Comparison of ENCODE assay signal across 8 mouse cellular contexts in the genomic region with DNA sequence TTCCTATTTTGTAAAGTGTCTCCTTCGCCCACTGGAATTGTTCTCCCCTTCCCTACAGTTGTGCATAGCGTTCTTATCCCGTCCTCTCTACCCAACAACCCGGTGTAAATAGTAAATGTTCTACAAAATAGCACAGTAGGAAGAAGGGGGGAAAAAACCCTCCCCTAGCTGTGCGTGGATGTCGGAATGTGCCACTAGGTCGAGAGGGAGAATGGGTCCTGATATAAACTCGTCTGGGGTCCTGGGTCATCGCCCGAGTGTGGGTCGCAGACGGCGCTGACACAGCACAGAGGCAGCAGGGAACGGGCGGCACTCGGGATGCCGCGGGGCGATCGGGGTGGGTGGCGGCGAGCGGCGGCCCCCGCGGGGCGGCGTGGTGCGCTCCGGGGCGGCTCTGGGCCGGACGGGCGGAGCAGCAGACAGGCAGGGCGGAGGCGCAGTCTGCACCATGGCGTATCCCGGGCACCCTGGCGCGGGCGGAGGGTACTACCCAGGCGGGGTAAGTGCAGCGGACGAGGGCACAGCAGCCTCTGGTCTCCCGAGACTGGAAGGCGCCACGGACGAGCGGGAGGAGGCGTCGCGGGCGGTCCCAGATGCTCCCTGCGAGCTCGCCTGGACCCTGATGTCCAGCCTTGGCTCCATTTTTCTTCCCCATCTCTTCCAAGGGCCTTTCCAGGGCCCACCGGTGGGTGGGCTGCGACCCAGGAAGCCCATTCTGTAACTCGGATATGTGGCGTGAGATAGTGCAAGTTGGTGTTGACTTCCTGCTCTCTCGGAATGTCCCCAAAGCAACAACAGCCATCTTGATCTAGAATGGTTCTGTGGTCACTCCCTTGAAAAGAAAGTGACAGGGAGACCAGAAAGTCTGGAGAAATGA. TPM values are rescaled to one million over a fixed set of nuclear protein-coding genes. Genes with fewer than 3 reads are reported as not detected.
DNase-seq lines count a peak whose midpoint lies in the region; ATAC-seq and TF ChIP-seq lines count a peak whose summit lies in the region.

No protein-coding gene starts in this region.

- TF ChIP-seq POLR2A in bone marrow macrophage, adult 2 months (IDR thresholded peaks at IDR 0.05; ENCODE audit: borderline replicate concordance, low read depth, low read length), result no peak
- TF ChIP-seq POLR2A in myocyte (IDR thresholded peaks at IDR 0.05; ENCODE audit: insufficient read length, low read depth), result peak; percentile 97

- WGBS in embryonic facial prominence, embryonic 15.5 days, result under 1% methylated on average over 60 of the region's 60 CpGs
- under 1% methylated on average over 60 of the region's 60 CpGs for WGBS in heart, embryonic 10.5 days
- WGBS in kidney, embryonic 14.5 days, result under 1% methylated on average over 58 of the region's 60 CpGs
- WGBS in liver, embryonic 11.5 days, result under 1% methylated on average over 47 of the region's 60 CpGs

- peak overlapping the region; percentile 87 for H3ac ChIP-seq in myocyte (ENCODE audit: control insufficient read depth, insufficient read length)

- no peaks in the 10 kb centered on the region for H3K27me3 ChIP-seq in embryonic facial prominence, embryonic 15.5 days
- H3K27me3 ChIP-seq in heart, embryonic 10.5 days (ENCODE audit: insufficient read depth, poor library complexity, severe bottlenecking), result no peaks in the 10 kb centered on the region
- no peaks in the 10 kb centered on the region for H3K27me3 ChIP-seq in kidney, embryonic 14.5 days (ENCODE audit: control insufficient read depth, insufficient read depth, low read length)
- H3K27me3 ChIP-seq in liver, embryonic 11.5 days (replicated peaks; ENCODE audit: control insufficient read depth, insufficient read depth, low read length), result no peaks in the 10 kb centered on the region
- no peaks in the 10 kb centered on the region for H3K27me3 ChIP-seq in myocyte (ENCODE audit: control insufficient read depth, insufficient read depth, insufficient read length)
- no peaks in the 10 kb centered on the region for H3K27me3 ChIP-seq in splenic B cell, adult 2 months (ENCODE audit: control insufficient read depth, insufficient read depth, low read length, poor library complexity, severe bottlenecking)

- H3K4me3 ChIP-seq in bone marrow macrophage, adult 2 months (ENCODE audit: insufficient read depth, low read length), result peak overlapping the region; percentile 87
- peak overlapping the region; percentile 80 for H3K4me3 ChIP-seq in embryonic facial prominence, embryonic 15.5 days (replicated peaks)
- H3K4me3 ChIP-seq in heart, embryonic 10.5 days, result peak overlapping the region; percentile 90
- peak overlapping the region; percentile 82 for H3K4me3 ChIP-seq in kidney, embryonic 14.5 days (ENCODE audit: low read length)
- H3K4me3 ChIP-seq in liver, embryonic 11.5 days (ENCODE audit: low read depth, low read length), result peak overlapping the region; percentile 90
- H3K4me3 ChIP-seq in myocyte, result peak overlapping the region; percentile 55

- DNase-seq in B cell, adult 2 months, result peak; percentile 88 to 90
- peak; percentile 91 for DNase-seq in heart, embryonic 10.5 days (ENCODE audit: low spot score)
- peak; percentile 84 for DNase-seq in liver, embryonic 11.5 days (ENCODE audit: low spot score)
- peak; percentile 82 for DNase-seq in splenic B cell, adult 2 months (ENCODE audit: low read depth, low spot score)

- peaks cover 21% of the 10 kb centered on the region for H3K36me3 ChIP-seq in embryonic facial prominence, embryonic 15.5 days
- H3K36me3 ChIP-seq in heart, embryonic 10.5 days, result peaks cover 22% of the 10 kb centered on the region
- H3K36me3 ChIP-seq in kidney, embryonic 14.5 days (ENCODE audit: control insufficient read depth, insufficient read depth, low read length), result peaks cover 26% of the 10 kb centered on the region; the same call in 1 of the 2 replicates
- peaks cover 10% of the 10 kb centered on the region for H3K36me3 ChIP-seq in liver, embryonic 11.5 days (ENCODE audit: control insufficient read depth, insufficient read depth, low read length)
- no peaks in the 10 kb centered on the region for H3K36me3 ChIP-seq in myocyte (ENCODE audit: control insufficient read depth, insufficient read depth)
- peaks cover 10% of the 10 kb centered on the region for H3K36me3 ChIP-seq in splenic B cell, adult 2 months (ENCODE audit: control insufficient read depth, insufficient read depth, low read length, poor library complexity, severe bottlenecking)

- peaks cover 11% of the 10 kb centered on the region for H3K4me1 ChIP-seq in bone marrow macrophage, adult 2 months (ENCODE audit: control insufficient read depth, insufficient read depth, low read length)
- H3K4me1 ChIP-seq in embryonic facial prominence, embryonic 15.5 days, result peaks cover 15% of the 10 kb centered on the region
- H3K4me1 ChIP-seq in heart, embryonic 10.5 days, result peaks cover 23% of the 10 kb centered on the region
- no peaks in the 10 kb centered on the region for H3K4me1 ChIP-seq in kidney, embryonic 14.5 days (ENCODE audit: control insufficient read depth, insufficient read depth, low read length)
- H3K4me1 ChIP-seq in liver, embryonic 11.5 days (replicated peaks; ENCODE audit: control insufficient read depth, insufficient read depth, low read length), result peaks cover 5% of the 10 kb centered on the region; the same call in 1 of the 2 replicates

- H3K27ac ChIP-seq in bone marrow macrophage, adult 2 months (ENCODE audit: insufficient read depth, low read depth, low read length), result peak overlapping the region; percentile 97
- peak overlapping the region; percentile 94 for H3K27ac ChIP-seq in embryonic facial prominence, embryonic 15.5 days (replicated peaks)
- H3K27ac ChIP-seq in heart, embryonic 10.5 days, result peak overlapping the region; percentile 99
- peak overlapping the region; percentile 93 for H3K27ac ChIP-seq in kidney, embryonic 14.5 days (ENCODE audit: low read depth, low read length)
- peak overlapping the region; percentile 85 for H3K27ac ChIP-seq in liver, embryonic 11.5 days (ENCODE audit: low read depth, low read length)

- TF ChIP-seq CTCF in bone marrow macrophage, adult 2 months (IDR thresholded peaks at IDR 0.05; ENCODE audit: low read depth, low read length), result no peak

- H3K79me2 ChIP-seq in myocyte (ENCODE audit: control insufficient read depth, insufficient read depth), result peaks cover 6% of the 10 kb centered on the region

- peak; percentile 97 for ATAC-seq in embryonic facial prominence, embryonic 15.5 days (ENCODE audit: insufficient number of reproducible peaks, low FRiP score, low TSS enrichment, low read depth)
- peak; percentile 99 for ATAC-seq in kidney, embryonic 14.5 days (ENCODE audit: low FRiP score, low TSS enrichment)
- ATAC-seq in liver, embryonic 11.5 days (replicated peaks; ENCODE audit: low FRiP score), result peak; percentile 97

- no peaks in the 10 kb centered on the region for H3K9me3 ChIP-seq in embryonic facial prominence, embryonic 15.5 days (replicated peaks)
- H3K9me3 ChIP-seq in heart, embryonic 10.5 days, result no peaks in the 10 kb centered on the region
- no peaks in the 10 kb centered on the region for H3K9me3 ChIP-seq in kidney, embryonic 14.5 days (ENCODE audit: control insufficient read depth, low read length)
- no peaks in the 10 kb centered on the region for H3K9me3 ChIP-seq in liver, embryonic 11.5 days (ENCODE audit: control insufficient read depth, low read length)

- H3K4me2 ChIP-seq in embryonic facial prominence, embryonic 15.5 days (replicated peaks), result peak overlapping the region; percentile 60
- peak overlapping the region; percentile 47 for H3K4me2 ChIP-seq in kidney, embryonic 14.5 days (replicated peaks; ENCODE audit: low read depth, low read length)
- peak overlapping the region; percentile 78 for H3K4me2 ChIP-seq in liver, embryonic 11.5 days
- peak overlapping the region; percentile 83 for H3K4me2 ChIP-seq in myocyte (ENCODE audit: low read depth)

- peak overlapping the region; percentile 70 for H3K9ac ChIP-seq in embryonic facial prominence, embryonic 15.5 days
- peak overlapping the region; percentile 81 for H3K9ac ChIP-seq in kidney, embryonic 14.5 days (ENCODE audit: low read depth, low read length)
- H3K9ac ChIP-seq in liver, embryonic 11.5 days (ENCODE audit: low read depth, low read length), result peak overlapping the region; percentile 91

TF ChIP-seq in myocyte, 11 proteins besides CTCF, POLR2A, EP300 and RAD21:
- TF ChIP-seq SRF (IDR thresholded peaks at IDR 0.05; ENCODE audit: control insufficient read depth, insufficient read length, low read depth) (no peak), POLR2AphosphoS2 (IDR thresholded peaks at IDR 0.05; ENCODE audit: insufficient read length, low read depth) (peak; percentile 91), E2F4 (IDR thresholded peaks at IDR 0.05; ENCODE audit: insufficient read depth) (no peak), TCF12 (IDR thresholded peaks at IDR 0.05; ENCODE audit: insufficient read depth, poor library complexity, severe bottlenecking) (no peak), USF1 (IDR thresholded peaks at IDR 0.05; ENCODE audit: low read depth) (no peak), MYOG (IDR thresholded peaks at IDR 0.05; ENCODE audit: control insufficient read depth in 1 of 3, insufficient read depth in 1 of 3, insufficient read length in 2 of 3, low read depth in 2 of 3) (peak in 1 of 3 experiments; percentile 37), CEBPB (IDR thresholded peaks at IDR 0.05; ENCODE audit: insufficient read depth, poor library complexity, severe bottlenecking) (no peak), TCF3 (IDR thresholded peaks at IDR 0.05; ENCODE audit: insufficient read length, low read depth) (no peak), MYOD1 (IDR thresholded peaks at IDR 0.05; ENCODE audit: control insufficient read depth in 1 of 3, insufficient read length in 2 of 3, low read depth in 2 of 3) (peak in 1 of 3 experiments; percentile 17), REST (IDR thresholded peaks at IDR 0.05; ENCODE audit: insufficient read depth, insufficient read length) (peak; percentile 28), MAX (IDR thresholded peaks at IDR 0.05; ENCODE audit: low read depth) (no peak)

RNA-seq across cellular contexts. Expression of gene Sri, which starts 10.5 kb away (rescaled TPM):
- polyA plus RNA-seq in bone marrow macrophage, adult 2 months (2012; ENCODE audit: insufficient read depth, insufficient read length, missing spikeins), result 156 and 190 TPM in 2 replicates
- 256 and 291 TPM in 2 replicates for polyA plus RNA-seq in embryonic facial prominence, embryonic 15.5 days (2015; fragmentation: Nextera tagmentation; extraction: Ambion mirVana)
- 284 and 296 TPM in 2 replicates for polyA plus RNA-seq in heart, embryonic 10.5 days (2016; fragmentation: Nextera tagmentation; extraction: Ambion mirVana)
- 275 and 301 TPM in 2 replicates for polyA plus RNA-seq in kidney, embryonic 14.5 days (2014; fragmentation: Nextera tagmentation; extraction: Ambion mirVana)
- polyA plus RNA-seq in liver, embryonic 11.5 days (2014; fragmentation: Nextera tagmentation; extraction: Ambion mirVana), result 242 and 243 TPM in 2 replicates
- polyA plus RNA-seq in myocyte (2012; fragmentation: generic; extraction: Trizol), result 110 TPM

Comparison
In these comparisons a context has a peak if more than half of its experiments do, and no peak if none do; other contexts are left out.
1. Peak in every context shown above with its lines: DNase-seq, ATAC-seq, H3K4me3 ChIP-seq and H3K27ac ChIP-seq.